Mouse (Mus musculus) neutrophil, adult 5-6 weeks (primary cell): Measurements from ENCODE around the gene Fuca1. TPM values are rescaled to one million over a fixed set of nuclear protein-coding genes. Genes with fewer than 3 reads are reported as not detected.

Experiments used
- total RNA-seq: library from RNA; stranded (forward); fragments of 200-1000 nt; gene quantifications from 2 replicates; pipeline ENCODE4 v1.2.3, GENCODE M21; 2017

Fuca1 gene
- total RNA-seq, 1 experiment from 2014 or later = 366 TPM

Other genes starting within 250 kb of the Fuca1 start
- 5.9 and 6.0 TPM in 2 replicates for gene Ifnlr1, start 234.4 kb upstream of the Fuca1 start, total RNA-seq
- gene Il22ra1, start 192.6 kb upstream of the Fuca1 start, total RNA-seq = not detected in 2 replicates
- gene Myom3, start 161.0 kb upstream of the Fuca1 start, total RNA-seq = 0.12 TPM in 1 of 2 replicates, not detected in the other
- 306 and 325 TPM in 2 replicates for gene Srsf10, start 65.0 kb upstream of the Fuca1 start, total RNA-seq
- 315 and 327 TPM in 2 replicates for gene Pnrc2, start 46.9 kb upstream of the Fuca1 start, total RNA-seq
- 67.0 and 72.5 TPM in 2 replicates for gene Cnr2, start 25.3 kb upstream of the Fuca1 start, total RNA-seq
- 97.1 and 111 TPM in 2 replicates for gene Hmgcl, start 25.7 kb downstream of the Fuca1 start, total RNA-seq
- 8.0 and 10.3 TPM in 2 replicates for gene Gale, start 43.0 kb downstream of the Fuca1 start, total RNA-seq
- 41.0 and 44.9 TPM in 2 replicates for gene Lypla2, start 51.9 kb downstream of the Fuca1 start, total RNA-seq
- gene Pithd1, start 66.5 kb downstream of the Fuca1 start, total RNA-seq = 58.7 and 77.3 TPM in 2 replicates
- gene Eloa, start 101.0 kb downstream of the Fuca1 start, total RNA-seq = 73.5 and 78.9 TPM in 2 replicates
- 333 and 414 TPM in 2 replicates for gene Rpl11, start 132.7 kb downstream of the Fuca1 start, total RNA-seq
- gene Id3, start 222.8 kb downstream of the Fuca1 start, total RNA-seq = 25.4 and 29.5 TPM in 2 replicates